Mouse (Mus musculus): ENCODE results near the gene Arl8b. TPM values are rescaled to one million over a fixed set of nuclear protein-coding genes. Genes with fewer than 3 reads are reported as not detected.
A peak's percentile ranks its signal among the peaks of the same experiment; 100 is the strongest.

The Arl8b gene
- polyA plus RNA-seq, 1 experiment from 2014 or later: 71.5 TPM

GRCm38 (mm10) chr6:108828872-108829271 lies 46.0 kb downstream of the Arl8b start:
- peak overlapping the region; percentile 71 to 93 for H3K4me3 ChIP-seq (ENCODE audit: control insufficient read depth in 1 of 2, insufficient read depth in 1 of 2, low read depth in 1 of 2, low read length in 2 of 2)
- H3K9ac ChIP-seq (ENCODE audit: low read length): peak overlapping the region; percentile 94
- H3K9me3 ChIP-seq (ENCODE audit: control insufficient read depth, low read length): no peaks in the 10 kb centered on the region
- peaks cover 6% of the 10 kb centered on the region for H3K36me3 ChIP-seq (ENCODE audit: control insufficient read depth, insufficient read depth, low read length)
- WGBS: under 1% methylated on average over 51 of the region's 56 CpGs
- H3K27ac ChIP-seq (replicated peaks in 1 of 2; ENCODE audit: control insufficient read depth in 1 of 2, insufficient read depth in 1 of 2, low read depth in 2 of 2, low read length in 2 of 2): peak overlapping the region; percentile 52 to 82
- H3K4me1 ChIP-seq (ENCODE audit: control insufficient read depth in 2 of 2, insufficient read depth in 2 of 2, low read length in 2 of 2): peaks cover 4 to 10% of the 10 kb centered on the region in 2 experiments
- no peaks in the 10 kb centered on the region for H3K27me3 ChIP-seq (ENCODE audit: control insufficient read depth, insufficient read depth, low read length)
- peak overlapping the region; percentile 83 for H3K4me2 ChIP-seq (ENCODE audit: low read length)
- ATAC-seq (ENCODE audit: insufficient number of reproducible peaks, insufficient read depth, low FRiP score, low read depth): peak; percentile 46

GRCm38 (mm10) chr6:108829386-108830370 lies 46.8 kb downstream of the Arl8b start:
- Histone ChIP-seq H3K4me2 (ENCODE audit: low read length) (peak overlapping the region; percentile 83), H3K27ac (replicated peaks in 1 of 2; ENCODE audit: control insufficient read depth in 1 of 2, insufficient read depth in 1 of 2, low read depth in 2 of 2, low read length in 2 of 2) (no peak overlapping the region), H3K9me3 (ENCODE audit: control insufficient read depth, low read length) (no peaks in the 10 kb centered on the region)

GRCm38 (mm10) chr6:108832170-108832569 lies 49.3 kb downstream of the Arl8b start:
- H3K36me3 ChIP-seq (ENCODE audit: control insufficient read depth, insufficient read depth, low read length): peaks cover 5% of the 10 kb centered on the region; the same call in 1 of the 2 replicates
- no peak overlapping the region for H3K27ac ChIP-seq (replicated peaks in 1 of 2; ENCODE audit: control insufficient read depth in 1 of 2, insufficient read depth in 1 of 2, low read depth in 2 of 2, low read length in 2 of 2)
- H3K4me3 ChIP-seq (ENCODE audit: control insufficient read depth in 1 of 2, insufficient read depth in 1 of 2, low read depth in 1 of 2, low read length in 2 of 2): no peak overlapping the region
- no peaks in the 10 kb centered on the region for H3K9me3 ChIP-seq (ENCODE audit: control insufficient read depth, low read length)
- no peak overlapping the region for H3K9ac ChIP-seq (ENCODE audit: low read length)
- 69% methylated on average over 1 of the region's 1 CpGs for WGBS
- H3K4me2 ChIP-seq (ENCODE audit: low read length): no peak overlapping the region
- ATAC-seq (ENCODE audit: insufficient number of reproducible peaks, insufficient read depth, low FRiP score, low read depth): no peak
- H3K4me1 ChIP-seq (ENCODE audit: control insufficient read depth in 2 of 2, insufficient read depth in 2 of 2, low read length in 2 of 2): peaks cover 4 to 10% of the 10 kb centered on the region in 2 experiments
- H3K27me3 ChIP-seq (ENCODE audit: control insufficient read depth, insufficient read depth, low read length): no peaks in the 10 kb centered on the region

More at GRCm38 (mm10) chr6:108829386-108830370, 46.8 kb downstream of the Arl8b start:
- Histone ChIP-seq H3K4me3 (ENCODE audit: control insufficient read depth in 1 of 2, insufficient read depth in 1 of 2, low read depth in 1 of 2, low read length in 2 of 2) (peak overlapping the region; percentile 71 to 93), H3K4me1 (ENCODE audit: control insufficient read depth in 2 of 2, insufficient read depth in 2 of 2, low read length in 2 of 2) (peaks cover 4 to 10% of the 10 kb centered on the region in 2 experiments), H3K9ac (ENCODE audit: low read length) (peak overlapping the region; percentile 94), H3K36me3 (ENCODE audit: control insufficient read depth, insufficient read depth, low read length) (no peaks in the 10 kb centered on the region), H3K27me3 (ENCODE audit: control insufficient read depth, insufficient read depth, low read length) (no peaks in the 10 kb centered on the region)
- ATAC-seq (ENCODE audit: insufficient number of reproducible peaks, insufficient read depth, low FRiP score, low read depth): no peak
- 17% methylated on average over 22 of the region's 22 CpGs for WGBS

- Histone ChIP-seq H3K27me3 (ENCODE audit: control insufficient read depth, insufficient read depth, low read length) (no peaks in the 10 kb centered on the region), H3K27ac (replicated peaks in 1 of 2; ENCODE audit: control insufficient read depth in 1 of 2, insufficient read depth in 1 of 2, low read depth in 2 of 2, low read length in 2 of 2) (no peak overlapping the region), H3K9me3 (ENCODE audit: control insufficient read depth, low read length) (no peaks in the 10 kb centered on the region), H3K36me3 (ENCODE audit: control insufficient read depth, insufficient read depth, low read length) (peaks cover 13% of the 10 kb centered on the region), H3K4me3 (ENCODE audit: control insufficient read depth in 1 of 2, insufficient read depth in 1 of 2, low read depth in 1 of 2, low read length in 2 of 2) (no peak overlapping the region), H3K4me2 (ENCODE audit: low read length) (no peak overlapping the region), H3K9ac (ENCODE audit: low read length) (no peak overlapping the region), H3K4me1 (ENCODE audit: control insufficient read depth in 2 of 2, insufficient read depth in 2 of 2, low read length in 2 of 2) (peaks cover 4 to 10% of the 10 kb centered on the region in 2 experiments)
- 48% methylated on average over 6 of the region's 6 CpGs for WGBS
- no peak for ATAC-seq (ENCODE audit: insufficient number of reproducible peaks, insufficient read depth, low FRiP score, low read depth)
Measured at GRCm38 (mm10) chr6:108832989-108833388, 50.1 kb downstream of the Arl8b start.

GRCm38 (mm10) chr6:108833963-108834697 lies 51.2 kb downstream of the Arl8b start:
- Histone ChIP-seq H3K36me3 (ENCODE audit: control insufficient read depth, insufficient read depth, low read length) (peaks cover 15% of the 10 kb centered on the region), H3K27ac (replicated peaks in 1 of 2; ENCODE audit: control insufficient read depth in 1 of 2, insufficient read depth in 1 of 2, low read depth in 2 of 2, low read length in 2 of 2) (no peak overlapping the region), H3K4me2 (ENCODE audit: low read length) (no peak overlapping the region), H3K27me3 (ENCODE audit: control insufficient read depth, insufficient read depth, low read length) (no peaks in the 10 kb centered on the region), H3K4me3 (ENCODE audit: control insufficient read depth in 1 of 2, insufficient read depth in 1 of 2, low read depth in 1 of 2, low read length in 2 of 2) (no peak overlapping the region), H3K9ac (ENCODE audit: low read length) (no peak overlapping the region), H3K9me3 (ENCODE audit: control insufficient read depth, low read length) (no peaks in the 10 kb centered on the region), H3K4me1 (ENCODE audit: control insufficient read depth in 2 of 2, insufficient read depth in 2 of 2, low read length in 2 of 2) (peaks cover 4 to 10% of the 10 kb centered on the region in 2 experiments)
- WGBS: 59% methylated on average over 8 of the region's 8 CpGs
- ATAC-seq (ENCODE audit: insufficient number of reproducible peaks, insufficient read depth, low FRiP score, low read depth): no peak

- Histone ChIP-seq H3K36me3 (ENCODE audit: control insufficient read depth, insufficient read depth, low read length) (peaks cover 30% of the 10 kb centered on the region), H3K9me3 (ENCODE audit: control insufficient read depth, low read length) (no peaks in the 10 kb centered on the region), H3K4me1 (ENCODE audit: control insufficient read depth in 2 of 2, insufficient read depth in 2 of 2, low read length in 2 of 2) (no peaks in the 10 kb centered on the region), H3K9ac (ENCODE audit: low read length) (no peak overlapping the region), H3K27ac (replicated peaks in 1 of 2; ENCODE audit: control insufficient read depth in 1 of 2, insufficient read depth in 1 of 2, low read depth in 2 of 2, low read length in 2 of 2) (no peak overlapping the region), H3K4me2 (ENCODE audit: low read length) (no peak overlapping the region), H3K4me3 (ENCODE audit: control insufficient read depth in 1 of 2, insufficient read depth in 1 of 2, low read depth in 1 of 2, low read length in 2 of 2) (no peak overlapping the region), H3K27me3 (ENCODE audit: control insufficient read depth, insufficient read depth, low read length) (no peaks in the 10 kb centered on the region)
- 83% methylated on average over 16 of the region's 16 CpGs for WGBS
- ATAC-seq (ENCODE audit: insufficient number of reproducible peaks, insufficient read depth, low FRiP score, low read depth): no peak
Measured at GRCm38 (mm10) chr6:108835765-108836691, 53.1 kb downstream of the Arl8b start.

- Histone ChIP-seq H3K27ac (replicated peaks in 1 of 2; ENCODE audit: control insufficient read depth in 1 of 2, insufficient read depth in 1 of 2, low read depth in 2 of 2, low read length in 2 of 2) (no peak overlapping the region), H3K36me3 (ENCODE audit: control insufficient read depth, insufficient read depth, low read length) (peaks cover 39% of the 10 kb centered on the region), H3K4me2 (ENCODE audit: low read length) (no peak overlapping the region), H3K4me1 (ENCODE audit: control insufficient read depth in 2 of 2, insufficient read depth in 2 of 2, low read length in 2 of 2) (no peaks in the 10 kb centered on the region), H3K9me3 (ENCODE audit: control insufficient read depth, low read length) (no peaks in the 10 kb centered on the region), H3K9ac (ENCODE audit: low read length) (no peak overlapping the region), H3K27me3 (ENCODE audit: control insufficient read depth, insufficient read depth, low read length) (no peaks in the 10 kb centered on the region), H3K4me3 (ENCODE audit: control insufficient read depth in 1 of 2, insufficient read depth in 1 of 2, low read depth in 1 of 2, low read length in 2 of 2) (no peak overlapping the region)
- WGBS: 89% methylated on average over 4 of the region's 4 CpGs
- no peak for ATAC-seq (ENCODE audit: insufficient number of reproducible peaks, insufficient read depth, low FRiP score, low read depth)
Measured at GRCm38 (mm10) chr6:108837081-108837480, 54.2 kb downstream of the Arl8b start.

Measured in heart, embryonic 14.5 days (tissue).